Mouse (Mus musculus): ENCODE measurements around the gene Gm14214.

- TF ChIP-seq CTCF (IDR thresholded peaks at IDR 0.05; ENCODE audit: insufficient read depth, low read length): no peak
- no peak for TF ChIP-seq POLR2A (IDR thresholded peaks at IDR 0.05; ENCODE audit: borderline replicate concordance, extremely low read depth, low read depth, low read length)
These were observed 43.6 kb upstream of the Gm14214 start for GRCm38 (mm10) chr2:154813426-154813825.
